Mouse (Mus musculus) lung, postnatal 14 days (tissue): ENCODE data around the gene Pglyrp3.
"Not testable (repeated sequence)": the region's sequence is repeated elsewhere in the genome, so short reads cannot be mapped to it uniquely, and the experiment has no call there.

Experiments used
- DNase-seq: peaks from one replicate; pipeline ENCODE4 v3.0.0; 2021

Pglyrp3 gene

DNA sequence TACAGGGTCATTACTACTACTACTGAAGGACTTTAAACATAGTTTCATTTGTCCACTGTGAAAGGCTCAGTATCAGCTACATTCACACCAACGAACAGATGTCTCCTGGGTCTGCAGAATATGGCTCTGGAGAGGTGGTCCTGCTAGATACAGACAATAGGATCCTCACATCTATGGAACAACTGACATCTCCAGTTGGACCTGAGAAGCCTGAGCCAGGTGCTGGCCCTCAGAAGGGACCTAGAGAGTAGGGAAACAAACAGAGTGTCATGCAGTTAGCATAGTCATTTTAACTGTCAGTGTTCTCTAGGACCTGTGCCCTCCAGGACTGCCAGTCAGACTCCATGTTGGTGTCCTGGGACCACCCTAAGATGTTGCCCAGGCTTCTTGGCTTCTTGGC is at the start of gene Pglyrp3:
Pglyrp3 (plus strand) TSS at position 301 of the 400 bp plus-strand sequence.
- DNase-seq: no peak

DNA sequence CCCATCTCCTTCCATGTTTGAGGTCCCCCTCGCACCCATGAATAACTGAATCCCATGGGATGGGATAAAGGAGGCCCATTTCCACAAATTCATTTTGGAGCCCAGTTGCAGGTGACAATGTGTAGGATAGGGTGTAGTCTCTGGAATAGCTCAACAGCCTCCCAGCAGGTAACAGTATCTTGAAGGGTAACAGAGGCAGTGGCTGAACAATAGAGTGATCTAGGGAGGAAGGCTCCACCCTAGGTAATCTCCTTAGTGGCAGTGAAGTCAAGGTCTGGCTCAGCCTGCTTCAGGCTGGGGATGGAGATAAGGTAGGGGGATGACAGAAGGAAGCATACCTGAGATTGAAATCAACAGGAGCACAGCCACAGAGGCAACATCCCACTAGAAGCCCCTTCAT is 3.4 kb upstream of the Pglyrp3 start:
- DNase-seq: no peak

DNA sequence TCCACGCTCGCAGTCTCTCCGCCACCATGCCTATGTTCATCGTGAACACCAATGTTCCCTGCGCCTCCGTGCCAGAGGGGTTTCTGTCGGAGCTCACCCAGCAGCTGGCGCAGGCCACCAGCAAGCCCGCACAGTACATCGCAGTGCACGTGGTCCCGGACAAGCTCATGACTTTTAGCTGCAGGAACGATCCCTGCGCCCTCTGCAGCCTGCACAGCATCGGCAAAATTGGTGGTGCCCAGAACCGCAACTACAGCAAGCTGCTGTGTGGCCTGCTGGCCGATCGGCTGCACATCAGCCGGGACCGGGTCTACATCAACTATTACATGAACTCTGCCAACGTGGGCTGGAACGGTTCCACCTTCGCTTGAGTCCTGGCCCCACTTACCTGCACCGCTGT is 10.2 kb downstream of the Pglyrp3 start:
- not testable (repeated sequence) for DNase-seq

DNA sequence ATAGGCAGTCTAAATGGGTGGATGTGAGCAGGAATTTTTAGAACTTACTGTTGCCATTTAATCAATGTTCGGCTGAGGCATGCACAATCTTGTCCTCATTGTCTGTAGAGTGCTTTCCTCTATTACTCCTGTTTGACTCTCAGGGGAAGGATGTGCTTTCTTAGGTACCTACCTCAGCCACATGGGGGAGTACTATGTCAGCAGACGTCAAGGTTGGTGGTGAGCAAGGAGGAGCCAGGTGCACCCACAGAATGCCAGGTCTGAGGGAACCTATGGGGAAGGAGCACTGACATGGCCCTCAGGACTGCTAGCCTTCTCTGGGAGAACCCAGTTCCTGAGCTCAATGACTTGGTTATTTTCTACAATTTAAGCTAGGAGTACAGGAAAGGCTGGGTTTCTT is 18.8 kb downstream of the Pglyrp3 start:
- no peak for DNase-seq

DNA sequence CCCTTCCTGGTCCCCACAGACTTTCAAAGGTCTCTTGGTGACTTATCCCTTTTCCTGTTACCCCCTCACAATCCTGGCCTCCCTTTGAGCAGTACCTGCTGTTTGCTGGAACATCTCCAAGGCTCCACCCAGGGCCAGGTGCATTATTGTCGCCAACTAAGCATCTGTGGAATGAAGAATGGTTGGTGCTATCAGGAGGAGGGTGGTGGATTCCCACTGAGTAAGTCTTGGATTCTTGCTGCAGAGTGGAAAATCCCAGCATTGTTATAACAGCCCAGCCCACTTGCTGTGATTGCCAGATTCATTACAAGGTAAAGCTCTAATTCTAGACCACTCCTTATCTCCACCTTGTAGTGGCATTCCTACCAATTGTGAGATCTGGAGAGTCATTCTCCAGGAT is 19.5 kb downstream of the Pglyrp3 start:
- DNase-seq: no peak

DNA sequence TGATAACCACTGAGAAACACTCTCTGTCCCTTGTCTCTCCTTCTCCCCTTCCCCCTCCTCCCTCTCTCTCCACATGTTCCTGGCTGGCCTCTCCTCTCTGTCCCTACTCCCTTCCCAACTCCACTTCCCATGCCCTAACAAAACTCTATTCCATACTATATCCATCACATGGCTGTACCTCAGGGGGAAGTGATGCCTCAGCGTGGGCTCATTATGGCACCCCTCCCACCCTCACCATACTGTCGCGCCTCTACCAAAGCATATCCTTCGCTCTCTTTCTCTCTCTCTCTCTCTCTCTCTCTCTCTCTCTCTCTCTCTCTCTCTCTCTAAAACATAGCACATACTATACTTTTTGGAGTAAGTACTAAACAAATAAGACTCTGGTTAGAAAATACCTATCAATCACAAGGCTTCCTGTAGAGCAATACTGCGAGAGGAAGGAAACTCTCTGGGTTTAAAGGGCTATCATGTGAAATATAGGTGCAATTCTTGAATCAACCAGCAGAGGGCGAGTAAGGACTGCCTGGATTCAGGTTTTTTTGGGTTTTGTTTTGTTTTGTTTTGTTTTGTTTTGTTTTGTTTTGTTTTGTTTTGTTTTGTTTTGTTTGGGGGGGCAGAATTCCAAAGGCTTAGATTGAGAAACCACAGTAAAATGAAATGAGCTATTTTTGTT is 36.1 kb downstream of the Pglyrp3 start:
- DNase-seq: peak; percentile 16

DNA sequence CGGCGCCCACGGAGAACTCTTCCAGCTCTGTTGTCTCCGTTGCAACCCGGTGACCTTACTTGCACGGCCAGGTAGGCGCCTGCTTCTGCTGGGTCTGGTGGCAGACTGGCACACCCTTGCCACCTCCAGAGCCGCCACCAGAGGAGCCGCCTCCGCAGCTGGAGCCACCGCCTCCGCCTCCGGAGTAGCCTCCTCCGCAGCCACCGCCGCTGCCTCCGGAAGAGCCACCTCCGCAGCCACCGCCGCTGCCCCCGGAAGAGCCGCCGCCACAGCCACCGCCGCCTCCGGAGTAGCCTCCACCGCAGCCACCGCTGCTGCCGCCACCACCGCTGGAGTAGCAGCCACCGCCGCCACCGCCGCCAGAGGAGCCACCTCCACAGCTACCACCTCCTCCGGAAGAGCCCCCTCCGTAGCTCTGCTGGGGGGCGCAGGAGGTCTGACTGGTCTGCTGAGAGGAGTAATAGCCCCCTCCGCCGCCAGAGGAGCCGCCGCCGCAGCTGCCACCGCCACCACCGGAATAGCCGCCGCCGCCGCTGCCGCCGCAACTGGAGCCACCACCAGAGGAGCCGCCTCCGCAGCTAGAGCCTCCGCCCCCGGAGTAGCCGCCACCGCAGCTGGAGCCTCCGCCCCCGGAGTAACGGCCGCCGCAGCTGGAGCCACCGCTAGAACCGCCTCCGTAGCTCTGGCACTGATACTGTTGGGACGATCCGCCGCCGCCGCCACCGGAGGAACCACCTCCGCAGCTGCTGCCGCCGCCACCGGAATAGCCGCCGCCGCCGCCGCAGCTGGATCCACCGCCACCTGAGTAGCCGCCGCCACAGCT is 66.3 kb downstream of the Pglyrp3 start:
- DNase-seq: peak; percentile 56
